Mouse (Mus musculus) kidney, embryonic 16.5 days (tissue): ENCODE measurements around the gene Pusl1. TPM values are rescaled to one million over a fixed set of nuclear protein-coding genes. Genes with fewer than 3 reads are reported as not detected.
A peak's percentile ranks its signal among the peaks of the same experiment; 100 is the strongest.

Experiments used
- ATAC-seq: fragments of 200-750 bp; cut with Nextera tagmentation; 2 replicates; pipeline ENCODE4 v1.8.0; 2017; ENCODE audit warnings: moderate TSS enrichment; ENCODE audit not compliant: low FRiP score, low TSS enrichment
- H3K27ac ChIP-seq: fragments of 300-500 bp; sonication (generic); 2 replicates; pipeline ENCODE4 v1.5.1; 2014; ENCODE audit warnings: low read length
- H3K27me3 ChIP-seq: fragments of 300-500 bp; sonication (generic); 2 replicates; pipeline ENCODE4 v1.6.1; 2014; ENCODE audit warnings: low read length, control low read depth, mixed read lengths; ENCODE audit not compliant: insufficient read depth
- H3K36me3 ChIP-seq: fragments of 300-500 bp; sonication (generic); 2 replicates; pipeline ENCODE4 v1.6.1; 2014; ENCODE audit warnings: low read length, control low read depth, mixed read lengths; ENCODE audit not compliant: insufficient read depth
- H3K4me1 ChIP-seq: fragments of 300-500 bp; sonication (generic); 2 replicates; pipeline ENCODE4 v1.6.1; 2014; ENCODE audit warnings: low read length, control low read depth, mixed read lengths; ENCODE audit not compliant: insufficient read depth
- H3K4me2 ChIP-seq: fragments of 300-500 bp; sonication (generic); replicated peaks from 2 replicates; pipeline ENCODE4 v1.6.1; 2014; ENCODE audit warnings: low read depth, low read length
- H3K4me3 ChIP-seq: fragments of 300-500 bp; sonication (generic); 2 replicates; pipeline ENCODE4 v1.5.1; 2014; ENCODE audit warnings: mild to moderate bottlenecking, low read length
- H3K9ac ChIP-seq: fragments of 300-500 bp; sonication (generic); replicated peaks from 2 replicates; pipeline ENCODE4 v1.6.1; 2014; ENCODE audit warnings: low read length
- H3K9me3 ChIP-seq: fragments of 300-500 bp; sonication (generic); 2 replicates; pipeline ENCODE4 v1.6.1; 2016; ENCODE audit warnings: low read length, control low read depth
- WGBS: fragments of 180-500 bp; shearing (Covaris S2); extraction: QIAGEN DNeasy Blood & Tissue Kit; methylation state at CpG from one replicate; pipeline ENCODE4 v1.1.7; 2014; 5-methylcytosine and 5-hydroxymethylcytosine counted together
- polyA plus RNA-seq: library from polyadenylated mRNA; unstranded; fragments of >200 nt; fragmentation: Nextera tagmentation; extraction: Ambion mirVana; gene quantifications from 2 replicates; pipeline ENCODE4 v1.2.1, GENCODE M21; 2015

Pusl1 gene
- polyA plus RNA-seq = 51.4 and 55.1 TPM in 2 replicates

- under 1% methylated on average over 52 of the region's 52 CpGs for WGBS
- ATAC-seq = peak; percentile 89
- Histone ChIP-seq H3K9ac (peak within 1 kb of the TSS; percentile 87), H3K27ac (peak within 1 kb of the TSS; percentile 97), H3K4me1 (peaks cover 37% of the 10 kb centered on the region), H3K36me3 (peaks cover 31% of the 10 kb centered on the region), H3K9me3 (no peaks in the 10 kb centered on the region), H3K27me3 (no peaks in the 10 kb centered on the region), H3K4me2 (peak within 1 kb of the TSS; percentile 97), H3K4me3 (peak within 1 kb of the TSS; percentile 82)
Measured at GRCm38 (mm10) chr4:155891551-155892001, at the start of gene Pusl1, which contains the start of gene Acap3. Pusl1 (minus strand) TSS chr4:155891781. Acap3 (plus strand) TSS chr4:155891822.

DNA sequence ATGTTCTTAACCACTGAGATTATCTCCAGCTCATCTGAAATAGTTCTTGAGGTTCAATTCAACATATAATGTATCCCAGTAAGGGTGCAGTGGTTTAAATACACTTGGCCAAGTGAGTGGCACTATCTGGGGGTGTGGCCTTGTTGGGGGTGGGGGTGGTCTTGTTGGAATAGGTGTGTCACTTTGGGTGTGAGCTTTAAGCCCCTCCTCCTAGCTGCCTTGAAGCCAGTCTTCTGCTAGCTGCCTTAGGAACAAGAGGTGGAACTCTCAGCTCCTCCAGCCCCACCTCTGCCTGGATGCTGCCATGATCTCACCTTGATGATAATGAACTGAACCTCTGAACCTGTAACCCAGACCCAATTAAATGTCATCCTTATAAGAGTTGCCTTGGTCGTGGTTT, 40.5 kb upstream of the Pusl1 start:
- 58% methylated on average over 1 of the region's 1 CpGs for WGBS

DNA sequence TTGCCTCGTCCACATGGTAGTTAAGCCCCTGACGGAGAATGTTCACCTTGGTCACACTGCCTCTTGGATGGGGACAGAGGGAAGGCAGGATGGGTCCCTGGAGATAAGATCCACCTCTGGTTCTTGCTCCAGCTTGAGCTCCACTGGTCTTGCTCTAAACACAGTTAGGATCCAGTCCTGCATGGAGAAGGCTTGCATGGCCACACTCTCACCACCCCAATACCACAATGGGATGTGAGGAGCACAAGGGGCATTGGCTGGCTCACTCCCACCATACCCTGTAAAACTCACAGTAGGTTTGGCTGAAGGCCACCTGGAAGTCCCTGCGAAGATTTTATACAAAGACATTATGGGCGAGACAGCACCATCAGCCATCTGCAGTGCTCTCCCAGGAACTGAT, 17.2 kb upstream of the Pusl1 start:
- H3K9me3 ChIP-seq = no peaks in the 10 kb centered on the region
- 89% methylated on average over 4 of the region's 4 CpGs for WGBS
- no peak overlapping the region for H3K4me2 ChIP-seq
- no peaks in the 10 kb centered on the region for H3K27me3 ChIP-seq
- no peak overlapping the region for H3K9ac ChIP-seq
- no peak overlapping the region for H3K4me3 ChIP-seq
- no peak overlapping the region for H3K27ac ChIP-seq
- no peaks in the 10 kb centered on the region for H3K4me1 ChIP-seq
- no peak for ATAC-seq
- peaks cover 7% of the 10 kb centered on the region for H3K36me3 ChIP-seq

More for the DNA sequence above, 40.5 kb upstream of the Pusl1 start:
- Histone ChIP-seq H3K27ac (no peak overlapping the region), H3K27me3 (no peaks in the 10 kb centered on the region), H3K36me3 (no peaks in the 10 kb centered on the region), H3K9me3 (no peaks in the 10 kb centered on the region), H3K4me2 (no peak overlapping the region), H3K4me3 (no peak overlapping the region), H3K4me1 (no peaks in the 10 kb centered on the region), H3K9ac (no peak overlapping the region)
- no peak for ATAC-seq

DNA sequence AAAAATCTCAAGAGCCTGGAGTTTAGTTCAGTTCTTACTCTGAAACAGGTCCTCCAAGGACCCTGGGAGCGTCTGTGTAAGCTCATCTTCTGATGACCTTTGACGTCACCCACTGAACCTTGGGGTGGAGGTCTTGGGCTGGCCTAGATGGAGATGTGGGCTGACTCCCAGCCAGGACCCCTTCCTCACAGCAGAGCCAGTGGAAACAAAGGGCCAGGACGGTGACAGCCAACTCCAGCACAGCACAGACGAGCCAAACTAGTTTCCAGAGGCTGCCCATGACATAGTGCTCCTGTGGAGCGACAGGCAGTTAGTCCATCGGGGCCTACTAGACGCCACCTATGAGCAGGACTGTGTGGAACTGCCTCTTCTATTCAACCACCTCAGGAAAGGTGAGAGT, 16.7 kb upstream of the Pusl1 start:
- no peak for ATAC-seq
- WGBS = 73% methylated on average over 7 of the region's 7 CpGs
- no peaks in the 10 kb centered on the region for H3K9me3 ChIP-seq
- H3K4me3 ChIP-seq = no peak overlapping the region
- H3K9ac ChIP-seq = no peak overlapping the region
- H3K27me3 ChIP-seq = no peaks in the 10 kb centered on the region
- H3K27ac ChIP-seq = no peak overlapping the region
- no peak overlapping the region for H3K4me2 ChIP-seq
- H3K4me1 ChIP-seq = no peaks in the 10 kb centered on the region
- peaks cover 12% of the 10 kb centered on the region for H3K36me3 ChIP-seq

- no peak overlapping the region for H3K4me2 ChIP-seq
- ATAC-seq = no peak
- 73% methylated on average over 11 of the region's 11 CpGs for WGBS
- H3K27ac ChIP-seq = no peak overlapping the region
- H3K4me3 ChIP-seq = no peak overlapping the region
- H3K9ac ChIP-seq = no peak overlapping the region
- H3K27me3 ChIP-seq = no peaks in the 10 kb centered on the region
- H3K4me1 ChIP-seq = no peaks in the 10 kb centered on the region
- peaks cover 20% of the 10 kb centered on the region for H3K36me3 ChIP-seq
- no peaks in the 10 kb centered on the region for H3K9me3 ChIP-seq
Measured at GRCm38 (mm10) chr4:155907003-155907402, 15.4 kb upstream of the Pusl1 start.

DNA sequence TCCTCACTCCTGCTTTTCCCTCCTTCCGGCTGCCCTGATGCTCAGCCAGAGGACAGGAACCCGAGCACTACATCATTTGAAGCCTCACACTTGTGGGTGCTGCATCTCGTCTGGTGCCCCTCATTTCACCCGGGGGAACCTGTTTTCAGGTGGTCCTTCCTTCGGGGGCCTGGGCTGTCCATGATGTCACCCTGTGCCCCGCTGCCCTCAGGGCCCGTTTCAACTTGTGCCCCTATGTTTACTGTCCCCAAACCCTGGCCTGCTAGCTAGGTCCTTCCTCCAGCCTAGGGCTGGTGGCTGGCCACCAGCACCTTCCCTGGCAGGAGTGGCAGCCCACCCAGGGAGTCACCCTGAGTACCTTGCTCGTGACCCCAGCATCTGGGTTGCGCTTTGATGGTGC, 14.5 kb upstream of the Pusl1 start:
- no peaks in the 10 kb centered on the region for H3K4me1 ChIP-seq
- H3K4me2 ChIP-seq = no peak overlapping the region
- H3K27me3 ChIP-seq = no peaks in the 10 kb centered on the region
- no peak for ATAC-seq
- H3K9ac ChIP-seq = no peak overlapping the region
- H3K36me3 ChIP-seq = peaks cover 24% of the 10 kb centered on the region
- no peak overlapping the region for H3K27ac ChIP-seq
- WGBS = 78% methylated on average over 9 of the region's 9 CpGs
- H3K4me3 ChIP-seq = no peak overlapping the region
- H3K9me3 ChIP-seq = no peaks in the 10 kb centered on the region

DNA sequence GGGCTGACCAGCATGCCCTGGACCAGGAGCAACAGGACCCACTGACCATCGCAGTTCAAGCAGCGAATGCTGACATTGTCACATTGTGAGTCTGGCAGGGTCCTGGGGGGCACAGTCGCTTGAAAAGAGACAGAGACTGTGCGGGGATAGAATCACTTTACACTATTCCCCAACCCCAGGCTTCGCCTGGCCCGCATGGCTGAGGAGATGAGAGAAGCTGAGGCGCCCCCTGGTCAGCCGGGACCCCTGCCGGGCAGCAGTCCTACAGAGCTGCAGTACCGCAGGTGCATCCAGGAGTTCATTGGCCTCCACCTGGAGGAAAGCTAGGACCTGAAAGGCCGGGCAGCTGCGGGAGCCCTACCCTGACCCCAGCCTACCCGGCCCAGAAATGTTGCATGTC, 14.1 kb upstream of the Pusl1 start:
- Histone ChIP-seq H3K36me3 (peaks cover 24% of the 10 kb centered on the region), H3K9me3 (no peaks in the 10 kb centered on the region), H3K4me3 (no peak overlapping the region), H3K4me2 (no peak overlapping the region), H3K4me1 (no peaks in the 10 kb centered on the region), H3K27me3 (no peaks in the 10 kb centered on the region), H3K9ac (no peak overlapping the region), H3K27ac (no peak overlapping the region)
- no peak for ATAC-seq
- 89% methylated on average over 13 of the region's 13 CpGs for WGBS

- 90% methylated on average over 13 of the region's 13 CpGs for WGBS
- no peak for ATAC-seq
Measured at GRCm38 (mm10) chr4:155904318-155905102, 12.9 kb upstream of the Pusl1 start.

GRCm38 (mm10) chr4:155903246-155903645, 11.7 kb upstream of the Pusl1 start:
- no peak for ATAC-seq
- no peak overlapping the region for H3K4me3 ChIP-seq
- WGBS = 95% methylated on average over 13 of the region's 13 CpGs
- H3K4me2 ChIP-seq = no peak overlapping the region
- H3K36me3 ChIP-seq = peaks cover 37% of the 10 kb centered on the region
- H3K4me1 ChIP-seq = no peaks in the 10 kb centered on the region
- no peaks in the 10 kb centered on the region for H3K9me3 ChIP-seq
- H3K27me3 ChIP-seq = no peaks in the 10 kb centered on the region
- no peak overlapping the region for H3K27ac ChIP-seq
- H3K9ac ChIP-seq = no peak overlapping the region

More at GRCm38 (mm10) chr4:155904318-155905102, 12.9 kb upstream of the Pusl1 start:
- Histone ChIP-seq H3K4me1 (no peaks in the 10 kb centered on the region), H3K9me3 (no peaks in the 10 kb centered on the region), H3K36me3 (peaks cover 29% of the 10 kb centered on the region), H3K4me2 (no peak overlapping the region), H3K9ac (no peak overlapping the region), H3K27me3 (no peaks in the 10 kb centered on the region), H3K4me3 (no peak overlapping the region), H3K27ac (no peak overlapping the region)

DNA sequence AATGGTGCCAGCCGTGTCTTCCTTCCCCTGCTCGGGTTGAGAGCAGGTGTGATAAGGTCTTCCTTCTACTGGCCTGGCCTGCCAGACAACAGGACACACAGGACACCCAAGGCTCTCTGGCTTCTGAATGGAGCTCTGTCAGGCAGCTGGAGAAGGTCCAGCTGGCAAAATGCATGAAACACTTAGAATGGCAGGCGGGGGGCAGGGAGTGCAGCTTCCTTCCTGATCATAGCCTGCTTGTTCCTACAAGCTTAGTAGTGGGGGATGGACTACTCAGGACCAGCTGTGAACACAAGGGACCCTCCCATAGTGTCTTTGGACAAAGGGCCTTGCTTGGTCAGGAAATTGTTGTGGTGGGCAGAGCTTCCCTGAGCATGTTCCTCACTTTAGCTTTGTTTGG, 9.6 kb upstream of the Pusl1 start:
- no peaks in the 10 kb centered on the region for H3K27me3 ChIP-seq
- ATAC-seq = no peak
- no peak overlapping the region for H3K4me2 ChIP-seq
- H3K27ac ChIP-seq = no peak overlapping the region
- H3K4me3 ChIP-seq = no peak overlapping the region
- 57% methylated on average over 3 of the region's 3 CpGs for WGBS
- H3K9me3 ChIP-seq = no peaks in the 10 kb centered on the region
- peaks cover 41% of the 10 kb centered on the region for H3K36me3 ChIP-seq
- H3K9ac ChIP-seq = no peak overlapping the region
- H3K4me1 ChIP-seq = no peaks in the 10 kb centered on the region
